Mouse (Mus musculus): ENCODE measurements around the gene 5730409E04Rik. TPM values are rescaled to one million over a fixed set of nuclear protein-coding genes. Genes with fewer than 3 reads are reported as not detected.

5730409E04Rik gene
- polyA plus RNA-seq, 2 experiments: 0.27 to 0.38 TPM

DNA sequence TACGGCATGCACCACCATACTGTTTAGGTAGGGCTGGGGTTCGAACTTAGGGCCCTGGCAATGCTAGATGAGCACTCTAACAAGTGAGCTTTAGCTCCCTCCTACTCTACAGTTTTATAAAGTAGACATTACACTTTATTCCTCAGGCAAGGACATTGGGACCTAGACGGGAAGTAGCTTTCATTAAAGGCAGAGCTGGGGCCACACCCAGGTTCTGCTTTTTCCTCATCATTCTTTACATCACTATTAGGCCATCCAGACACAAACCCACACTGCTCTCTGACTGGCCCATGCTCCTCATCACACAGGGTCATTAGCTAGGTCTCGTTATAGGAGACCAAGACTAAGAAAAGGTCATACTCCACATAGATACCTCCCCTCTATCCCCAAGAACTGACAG, 34.2 kb downstream of the 5730409E04Rik start:
- Histone ChIP-seq H3K9ac (replicated peaks) (no peak overlapping the region), H3K4me3 (ENCODE audit: insufficient read depth in 1 of 2, low read depth in 2 of 2, low read length in 2 of 2) (no peak overlapping the region), H3K27me3 (ENCODE audit: control insufficient read depth, insufficient read depth, low read length) (peaks cover 3% of the 10 kb centered on the region), H3K4me1 (replicated peaks; ENCODE audit: control insufficient read depth in 2 of 2, insufficient read depth in 2 of 2, low read length in 1 of 2) (no peaks in the 10 kb centered on the region), H3K27ac (no peak overlapping the region), H3K4me2 (ENCODE audit: low read depth) (no peak overlapping the region), H3K36me3 (replicated peaks; ENCODE audit: control insufficient read depth, insufficient read depth, low read depth) (no peaks in the 10 kb centered on the region), H3K9me3 (ENCODE audit: control insufficient read depth, low read length) (no peaks in the 10 kb centered on the region)
- 40% methylated on average over 4 of the region's 4 CpGs for whole genome bisulfite sequencing (ENCODE audit: insufficient replicate concordance)
- DNase-seq (ENCODE audit: low read depth in 3 of 3, low spot score in 3 of 3) (no peak), ATAC-seq (ENCODE audit: insufficient read depth) (no peak)
- TF ChIP-seq EP300 (IDR thresholded peaks at IDR 0.05; ENCODE audit: low read depth): no peak
- no peak for TF ChIP-seq CTCF (IDR thresholded peaks at IDR 0.05; ENCODE audit: low read depth)

DNA sequence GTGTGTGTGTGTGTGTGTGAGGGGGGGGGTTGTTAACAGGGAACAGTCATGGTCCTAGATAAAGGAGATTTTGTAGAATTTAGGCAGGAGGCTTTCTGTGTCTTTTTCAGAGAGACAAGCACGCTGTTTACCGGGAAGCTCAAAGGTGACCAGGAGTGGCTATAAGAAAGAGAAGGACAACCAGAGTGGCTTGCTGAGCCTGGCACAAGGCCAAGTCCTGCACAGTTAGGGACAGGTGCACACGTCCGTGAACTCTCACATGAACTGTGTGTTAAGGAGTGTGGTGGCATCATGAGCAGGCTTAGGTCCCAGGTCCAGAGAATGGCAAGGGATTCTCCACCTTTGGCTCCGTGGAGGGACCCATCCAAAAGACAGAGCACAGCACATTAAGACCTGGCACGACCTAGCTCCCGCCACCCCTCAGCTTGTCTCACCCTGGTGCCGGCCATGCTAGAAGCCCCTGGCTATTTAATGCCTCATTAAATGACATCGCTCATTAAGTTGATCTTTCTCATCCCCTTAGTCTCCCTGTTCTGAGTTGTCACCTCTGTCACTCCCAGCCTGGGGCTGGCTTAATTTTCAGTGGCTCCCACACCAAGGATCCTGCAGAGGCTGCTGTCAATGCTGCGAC, 34.8 kb downstream of the 5730409E04Rik start:
- Histone ChIP-seq H3K36me3 (replicated peaks; ENCODE audit: control insufficient read depth, insufficient read depth, low read depth) (no peaks in the 10 kb centered on the region), H3K4me1 (replicated peaks; ENCODE audit: control insufficient read depth in 2 of 2, insufficient read depth in 2 of 2, low read length in 1 of 2) (no peaks in the 10 kb centered on the region), H3K27me3 (ENCODE audit: control insufficient read depth, insufficient read depth, low read length) (no peaks in the 10 kb centered on the region), H3K9ac (replicated peaks) (no peak overlapping the region), H3K9me3 (ENCODE audit: control insufficient read depth, low read length) (no peaks in the 10 kb centered on the region), H3K4me2 (ENCODE audit: low read depth) (no peak overlapping the region), H3K4me3 (ENCODE audit: insufficient read depth in 1 of 2, low read depth in 2 of 2, low read length in 2 of 2) (no peak overlapping the region), H3K27ac (no peak overlapping the region)
- DNase-seq (ENCODE audit: low read depth in 3 of 3, low spot score in 3 of 3) (no peak), ATAC-seq (ENCODE audit: insufficient read depth) (no peak)
- WGBS (ENCODE audit: insufficient replicate concordance): 67% methylated on average over 10 of the region's 10 CpGs
- TF ChIP-seq EP300 (IDR thresholded peaks at IDR 0.05; ENCODE audit: low read depth) (no peak), CTCF (IDR thresholded peaks at IDR 0.05; ENCODE audit: low read depth) (no peak)

DNA sequence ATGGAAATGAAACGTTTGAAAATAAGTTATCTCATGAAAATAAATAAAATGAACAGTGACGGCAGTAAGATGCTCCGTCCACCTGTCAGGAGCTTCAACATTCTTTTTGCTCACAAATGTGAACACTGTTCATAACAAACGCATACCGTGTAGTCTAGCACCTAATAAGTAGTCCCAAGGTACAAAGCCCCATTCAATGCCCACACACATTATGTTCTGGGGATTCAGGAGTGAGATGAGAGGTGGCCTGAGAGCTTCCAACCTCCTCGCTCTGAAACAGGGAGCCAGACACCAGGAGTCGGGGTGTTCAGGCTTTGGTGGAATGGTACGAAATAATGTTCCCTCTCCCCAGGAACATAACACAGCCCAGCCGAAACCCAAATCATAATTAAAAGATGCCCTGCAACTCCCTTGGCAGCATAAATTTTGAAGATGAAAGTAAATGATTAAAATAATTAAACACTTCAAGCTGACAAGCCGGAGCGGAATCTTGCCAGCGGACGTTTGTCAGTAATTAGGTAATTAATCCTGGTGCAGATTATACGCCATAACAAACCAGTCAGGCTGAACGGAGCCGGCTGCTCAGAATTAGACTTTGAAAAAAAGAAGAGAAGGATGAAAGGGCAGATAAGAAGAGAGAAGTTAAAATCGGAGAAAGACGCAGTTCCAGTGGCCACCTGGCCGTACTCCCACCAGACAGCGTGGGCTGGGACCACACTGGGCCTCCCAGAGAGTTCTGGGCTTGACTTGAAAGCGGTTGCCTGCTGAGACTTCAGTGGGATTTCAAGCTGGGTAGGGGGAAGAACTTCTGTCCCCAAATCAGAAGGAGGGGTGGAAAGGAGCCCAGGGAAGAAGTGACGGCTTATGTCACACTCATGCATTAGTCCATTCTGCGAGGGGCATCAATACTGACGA, 38.6 kb downstream of the 5730409E04Rik start:
- no peaks in the 10 kb centered on the region for H3K9me3 ChIP-seq (ENCODE audit: control insufficient read depth, low read length)
- no peaks in the 10 kb centered on the region for H3K36me3 ChIP-seq (replicated peaks; ENCODE audit: control insufficient read depth, insufficient read depth, low read depth)
- DNase-seq (ENCODE audit: low read depth in 3 of 3, low spot score in 3 of 3) (no peak), ATAC-seq (ENCODE audit: insufficient read depth) (no peak)
- H3K4me2 ChIP-seq (ENCODE audit: low read depth): no peak overlapping the region
- H3K9ac ChIP-seq (replicated peaks): no peak overlapping the region
- no peaks in the 10 kb centered on the region for H3K27me3 ChIP-seq (ENCODE audit: control insufficient read depth, insufficient read depth, low read length)
- H3K27ac ChIP-seq: no peak overlapping the region
- TF ChIP-seq EP300 (IDR thresholded peaks at IDR 0.05; ENCODE audit: low read depth) (no peak), CTCF (IDR thresholded peaks at IDR 0.05; ENCODE audit: low read depth) (no peak)
- no peaks in the 10 kb centered on the region for H3K4me1 ChIP-seq (replicated peaks; ENCODE audit: control insufficient read depth in 2 of 2, insufficient read depth in 2 of 2, low read length in 1 of 2)
- no peak overlapping the region for H3K4me3 ChIP-seq (ENCODE audit: insufficient read depth in 1 of 2, low read depth in 2 of 2, low read length in 2 of 2)
- 60% methylated on average over 24 of the region's 24 CpGs for WGBS (ENCODE audit: insufficient replicate concordance)

DNA sequence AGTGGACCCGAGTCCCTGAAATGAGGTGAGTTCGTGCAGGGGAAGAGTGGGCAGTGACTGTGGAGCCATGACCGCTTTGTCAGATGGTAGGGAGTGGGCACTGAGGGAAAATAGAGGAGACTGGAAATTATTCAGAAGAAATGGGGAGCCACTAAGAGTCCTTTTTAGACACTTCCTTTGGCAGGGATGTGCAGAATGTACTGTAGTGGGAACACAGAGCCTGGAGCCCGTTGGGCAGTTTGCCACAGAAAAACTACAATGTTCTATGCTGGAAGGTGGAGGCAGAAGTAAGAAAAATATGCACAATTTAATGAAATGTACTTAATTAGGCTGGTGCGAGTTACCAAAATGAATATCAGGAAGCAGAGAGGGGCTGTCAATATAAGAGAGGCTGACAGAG, 43.5 kb downstream of the 5730409E04Rik start:
- no peaks in the 10 kb centered on the region for H3K36me3 ChIP-seq (replicated peaks; ENCODE audit: control insufficient read depth, insufficient read depth, low read depth)
- TF ChIP-seq CTCF (IDR thresholded peaks at IDR 0.05; ENCODE audit: low read depth) (no peak), EP300 (IDR thresholded peaks at IDR 0.05; ENCODE audit: low read depth) (no peak)
- no peak overlapping the region for H3K4me2 ChIP-seq (ENCODE audit: low read depth)
- H3K4me3 ChIP-seq (ENCODE audit: insufficient read depth in 1 of 2, low read depth in 2 of 2, low read length in 2 of 2): no peak overlapping the region
- H3K9me3 ChIP-seq (ENCODE audit: control insufficient read depth, low read length): no peaks in the 10 kb centered on the region
- no peak for ATAC-seq (ENCODE audit: insufficient read depth)
- H3K9ac ChIP-seq (replicated peaks): no peak overlapping the region
- no peak for DNase-seq (ENCODE audit: low read depth in 3 of 3, low spot score in 3 of 3)
- H3K27ac ChIP-seq: no peak overlapping the region
- H3K27me3 ChIP-seq (ENCODE audit: control insufficient read depth, insufficient read depth, low read length): no peaks in the 10 kb centered on the region
- H3K4me1 ChIP-seq (replicated peaks; ENCODE audit: control insufficient read depth in 2 of 2, insufficient read depth in 2 of 2, low read length in 1 of 2): no peaks in the 10 kb centered on the region
- WGBS (ENCODE audit: insufficient replicate concordance): 59% methylated on average over 5 of the region's 5 CpGs

DNA sequence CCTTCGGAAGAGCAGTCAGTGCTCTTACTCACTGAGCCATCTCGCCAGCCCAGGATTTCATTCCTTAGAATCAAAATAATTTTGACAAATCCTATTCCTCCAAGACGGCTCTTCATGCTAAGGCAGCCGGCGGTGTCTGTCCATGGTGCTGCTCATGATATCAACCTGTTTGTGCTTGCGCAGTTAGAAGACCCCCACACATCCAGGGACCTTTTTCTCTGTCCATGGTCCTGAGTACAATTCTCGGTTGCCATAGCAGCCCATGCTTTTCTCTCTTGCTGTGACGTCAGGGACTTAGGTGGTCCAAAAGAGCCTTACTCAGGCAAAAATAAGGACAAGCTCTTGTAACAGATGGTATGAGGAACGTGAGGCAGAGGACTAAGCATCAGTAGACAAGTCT, 45.7 kb downstream of the 5730409E04Rik start:
- DNase-seq (ENCODE audit: low read depth in 3 of 3, low spot score in 3 of 3): no peak

More for the DNA sequence above, 45.7 kb downstream of the 5730409E04Rik start:
- Histone ChIP-seq H3K4me1 (replicated peaks; ENCODE audit: control insufficient read depth in 2 of 2, insufficient read depth in 2 of 2, low read length in 1 of 2) (no peaks in the 10 kb centered on the region), H3K4me2 (ENCODE audit: low read depth) (no peak overlapping the region), H3K4me3 (ENCODE audit: insufficient read depth in 1 of 2, low read depth in 2 of 2, low read length in 2 of 2) (no peak overlapping the region), H3K27me3 (ENCODE audit: control insufficient read depth, insufficient read depth, low read length) (no peaks in the 10 kb centered on the region), H3K36me3 (replicated peaks; ENCODE audit: control insufficient read depth, insufficient read depth, low read depth) (no peaks in the 10 kb centered on the region), H3K27ac (no peak overlapping the region), H3K9ac (replicated peaks) (no peak overlapping the region), H3K9me3 (ENCODE audit: control insufficient read depth, low read length) (no peaks in the 10 kb centered on the region)
- WGBS (ENCODE audit: insufficient replicate concordance): 12% methylated on average over 9 of the region's 9 CpGs
- TF ChIP-seq EP300 (IDR thresholded peaks at IDR 0.05; ENCODE audit: low read depth) (no peak), CTCF (IDR thresholded peaks at IDR 0.05; ENCODE audit: low read depth) (no peak)
- ATAC-seq (ENCODE audit: insufficient read depth): no peak

Measured in liver, embryonic 14.5 days (tissue).